Mouse (Mus musculus) hindbrain, embryonic 11.5 days (tissue): ENCODE measurements at regions not wholly inside any gene's neighbourhood (a gene's known extent, or its start where the extent isn't known, plus 50 kb on each side); places are given as distances from the start of the nearest gene placed in this dataset.

Experiments used
- ATAC-seq: fragments of 200-750 bp; cut with Nextera tagmentation; 2 replicates; pipeline ENCODE4 v1.8.0; 2017; ENCODE audit warnings: mild to moderate bottlenecking, moderate TSS enrichment, moderate library complexity; ENCODE audit not compliant: low FRiP score
- DNase-seq: peaks from one replicate; pipeline ENCODE4 v3.0.0-alpha.2; 2015; ENCODE audit warnings: low spot score
- H3K27ac ChIP-seq: fragments of 300-500 bp; sonication (generic); 2 replicates; pipeline ENCODE4 v1.5.1; 2014; ENCODE audit warnings: mild to moderate bottlenecking, low read depth, low read length
- H3K27me3 ChIP-seq: fragments of 300-500 bp; sonication (generic); 2 replicates; pipeline ENCODE4 v1.6.1; 2014; ENCODE audit warnings: mild to moderate bottlenecking, low read length, moderate library complexity, mixed read lengths; ENCODE audit not compliant: control insufficient read depth, insufficient read depth
- H3K36me3 ChIP-seq: fragments of 300-500 bp; sonication (generic); 2 replicates; pipeline ENCODE4 v1.6.1; 2014; ENCODE audit warnings: mild to moderate bottlenecking, low read length, moderate library complexity, mixed read lengths; ENCODE audit not compliant: control insufficient read depth, insufficient read depth
- H3K4me1 ChIP-seq: fragments of 300-500 bp; sonication (generic); replicated peaks from 2 replicates; pipeline ENCODE4 v1.6.1; 2014; ENCODE audit warnings: low read length, mixed read lengths; ENCODE audit not compliant: control insufficient read depth, insufficient read depth
- H3K4me2 ChIP-seq: fragments of 300-500 bp; sonication (generic); replicated peaks from 2 replicates; pipeline ENCODE4 v1.6.1; 2014; ENCODE audit warnings: mild to moderate bottlenecking, low read depth, low read length
- H3K4me3 ChIP-seq: fragments of 300-500 bp; sonication (generic); 2 replicates; pipeline ENCODE4 v1.5.1; 2014; ENCODE audit warnings: low read depth, low read length
- H3K9ac ChIP-seq: fragments of 300-500 bp; sonication (generic); 2 replicates; pipeline ENCODE4 v1.6.1; 2014; ENCODE audit warnings: low read depth, low read length
- H3K9me3 ChIP-seq: fragments of 300-500 bp; sonication (generic); 2 replicates; pipeline ENCODE4 v1.6.1; 2016; ENCODE audit warnings: low read length; ENCODE audit not compliant: control insufficient read depth
- WGBS: fragments of 180-500 bp; shearing (Covaris S2); extraction: QIAGEN DNeasy Blood & Tissue Kit; methylation state at CpG from one replicate; pipeline ENCODE4 v1.1.7; 2014; 5-methylcytosine and 5-hydroxymethylcytosine counted together

GRCm38 (mm10) chr9:60988113-60988512 lies 193.8 kb downstream of the Uaca start:
- Histone ChIP-seq H3K9me3 (no peaks in the 10 kb centered on the region), H3K9ac (no peak overlapping the region), H3K27ac (no peak overlapping the region), H3K4me3 (no peak overlapping the region), H3K36me3 (no peaks in the 10 kb centered on the region), H3K4me2 (no peak overlapping the region), H3K4me1 (no peaks in the 10 kb centered on the region), H3K27me3 (no peaks in the 10 kb centered on the region)
- no peak for ATAC-seq
- no peak for DNase-seq
- 72% methylated on average over 4 of the region's 4 CpGs for WGBS

- H3K9ac ChIP-seq = no peak overlapping the region
- ATAC-seq (no peak), DNase-seq (no peak)
- no peaks in the 10 kb centered on the region for H3K27me3 ChIP-seq
- WGBS = 42% methylated on average over 13 of the region's 13 CpGs
- no peaks in the 10 kb centered on the region for H3K9me3 ChIP-seq
- H3K4me2 ChIP-seq = no peak overlapping the region
- no peak overlapping the region for H3K27ac ChIP-seq
- no peak overlapping the region for H3K4me3 ChIP-seq
- H3K4me1 ChIP-seq = no peaks in the 10 kb centered on the region
- no peaks in the 10 kb centered on the region for H3K36me3 ChIP-seq
These were observed 195.5 kb downstream of the Uaca start for GRCm38 (mm10) chr9:60989670-60990391.

- Histone ChIP-seq H3K4me2 (no peak overlapping the region), H3K27ac (no peak overlapping the region), H3K36me3 (no peaks in the 10 kb centered on the region), H3K27me3 (no peaks in the 10 kb centered on the region), H3K9me3 (no peaks in the 10 kb centered on the region), H3K4me1 (no peaks in the 10 kb centered on the region), H3K9ac (no peak overlapping the region), H3K4me3 (no peak overlapping the region)
- WGBS = 70% methylated on average over 5 of the region's 5 CpGs
- ATAC-seq = no peak
- no peak for DNase-seq
These were observed 197.2 kb downstream of the Uaca start for GRCm38 (mm10) chr9:60991509-60991908.

- no peak for ATAC-seq
- 76% methylated on average over 8 of the region's 8 CpGs for WGBS
- DNase-seq = no peak
- Histone ChIP-seq H3K9me3 (no peaks in the 10 kb centered on the region), H3K36me3 (no peaks in the 10 kb centered on the region), H3K4me2 (no peak overlapping the region), H3K4me1 (no peaks in the 10 kb centered on the region), H3K4me3 (no peak overlapping the region), H3K27ac (no peak overlapping the region), H3K27me3 (no peaks in the 10 kb centered on the region), H3K9ac (no peak overlapping the region)
These were observed 199.3 kb downstream of the Uaca start for GRCm38 (mm10) chr9:60993661-60994060.

DNA sequence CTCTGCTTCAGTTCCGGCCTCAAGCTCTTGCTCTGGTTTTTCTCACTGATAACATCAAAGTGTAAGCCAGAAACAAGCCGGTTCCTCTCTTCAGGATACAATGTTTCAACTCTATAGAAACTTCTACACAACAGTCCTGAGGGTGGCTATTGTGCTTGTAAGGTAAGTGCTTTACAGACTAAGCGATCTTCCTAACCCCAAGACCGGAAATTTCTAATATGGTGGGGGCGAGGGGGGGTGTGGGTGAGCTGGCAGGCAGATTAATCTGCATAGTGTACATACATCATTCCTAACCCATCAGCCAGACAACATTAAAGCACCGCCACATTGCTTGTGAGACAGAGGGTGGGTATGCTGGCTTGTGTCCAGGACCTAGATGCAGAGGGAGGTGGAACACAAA lies 200.8 kb downstream of the Uaca start:
- no peak for DNase-seq
- no peaks in the 10 kb centered on the region for H3K36me3 ChIP-seq
- no peaks in the 10 kb centered on the region for H3K4me1 ChIP-seq
- H3K9me3 ChIP-seq = no peaks in the 10 kb centered on the region
- H3K4me3 ChIP-seq = no peak overlapping the region
- H3K27ac ChIP-seq = no peak overlapping the region
- H3K4me2 ChIP-seq = no peak overlapping the region
- ATAC-seq = no peak
- no peaks in the 10 kb centered on the region for H3K27me3 ChIP-seq
- no peak overlapping the region for H3K9ac ChIP-seq
- WGBS = 94% methylated on average over 6 of the region's 6 CpGs

- no peak for DNase-seq
- no peak for ATAC-seq
- 95% methylated on average over 3 of the region's 3 CpGs for WGBS
- Histone ChIP-seq H3K27ac (no peak overlapping the region), H3K9ac (no peak overlapping the region), H3K4me3 (no peak overlapping the region), H3K27me3 (no peaks in the 10 kb centered on the region), H3K4me2 (no peak overlapping the region), H3K36me3 (no peaks in the 10 kb centered on the region), H3K9me3 (no peaks in the 10 kb centered on the region), H3K4me1 (no peaks in the 10 kb centered on the region; the same call in 1 of the 2 replicates)
These were observed 203.9 kb downstream of the Uaca start for GRCm38 (mm10) chr9:60998086-60998785.

- WGBS = 37% methylated on average over 6 of the region's 6 CpGs
- H3K27ac ChIP-seq = no peak overlapping the region
These were observed 204.7 kb downstream of the Uaca start for GRCm38 (mm10) chr9:60999001-60999529.

GRCm38 (mm10) chr9:61000232-61000631 lies 205.9 kb downstream of the Uaca start:
- Histone ChIP-seq H3K4me2 (no peak overlapping the region), H3K27ac (no peak overlapping the region), H3K27me3 (no peaks in the 10 kb centered on the region), H3K9me3 (no peaks in the 10 kb centered on the region), H3K9ac (no peak overlapping the region), H3K4me1 (no peaks in the 10 kb centered on the region; the same call in 1 of the 2 replicates), H3K36me3 (no peaks in the 10 kb centered on the region), H3K4me3 (no peak overlapping the region)
- DNase-seq (no peak), ATAC-seq (no peak)
- WGBS = 80% methylated on average over 11 of the region's 11 CpGs

More at GRCm38 (mm10) chr9:60999001-60999529, 204.7 kb downstream of the Uaca start:
- no peaks in the 10 kb centered on the region for H3K9me3 ChIP-seq
- ATAC-seq (no peak), DNase-seq (no peak)
- H3K36me3 ChIP-seq = no peaks in the 10 kb centered on the region
- H3K27me3 ChIP-seq = no peaks in the 10 kb centered on the region
- H3K4me2 ChIP-seq = no peak overlapping the region
- no peaks in the 10 kb centered on the region; the same call in 1 of the 2 replicates for H3K4me1 ChIP-seq
- H3K4me3 ChIP-seq = no peak overlapping the region
- no peak overlapping the region for H3K9ac ChIP-seq

- no peaks in the 10 kb centered on the region; the same call in 1 of the 2 replicates for H3K4me1 ChIP-seq
- H3K9me3 ChIP-seq = no peaks in the 10 kb centered on the region
- 81% methylated on average over 5 of the region's 5 CpGs for WGBS
- H3K36me3 ChIP-seq = no peaks in the 10 kb centered on the region
- no peak overlapping the region for H3K4me2 ChIP-seq
- no peaks in the 10 kb centered on the region for H3K27me3 ChIP-seq
- no peak overlapping the region for H3K4me3 ChIP-seq
- no peak for ATAC-seq
- H3K27ac ChIP-seq = no peak overlapping the region
- DNase-seq = no peak
- no peak overlapping the region for H3K9ac ChIP-seq
These were observed 208.2 kb downstream of the Uaca start for GRCm38 (mm10) chr9:61002572-61002971.
